Mouse (Mus musculus): ENCODE data around the gene Prdm11. TPM values are rescaled to one million over a fixed set of nuclear protein-coding genes. Genes with fewer than 3 reads are reported as not detected.

Gene Prdm11
- polyA plus RNA-seq (2015; fragmentation: Nextera tagmentation; extraction: Ambion mirVana), result 1.4 and 1.9 TPM in 2 replicates

DNA sequence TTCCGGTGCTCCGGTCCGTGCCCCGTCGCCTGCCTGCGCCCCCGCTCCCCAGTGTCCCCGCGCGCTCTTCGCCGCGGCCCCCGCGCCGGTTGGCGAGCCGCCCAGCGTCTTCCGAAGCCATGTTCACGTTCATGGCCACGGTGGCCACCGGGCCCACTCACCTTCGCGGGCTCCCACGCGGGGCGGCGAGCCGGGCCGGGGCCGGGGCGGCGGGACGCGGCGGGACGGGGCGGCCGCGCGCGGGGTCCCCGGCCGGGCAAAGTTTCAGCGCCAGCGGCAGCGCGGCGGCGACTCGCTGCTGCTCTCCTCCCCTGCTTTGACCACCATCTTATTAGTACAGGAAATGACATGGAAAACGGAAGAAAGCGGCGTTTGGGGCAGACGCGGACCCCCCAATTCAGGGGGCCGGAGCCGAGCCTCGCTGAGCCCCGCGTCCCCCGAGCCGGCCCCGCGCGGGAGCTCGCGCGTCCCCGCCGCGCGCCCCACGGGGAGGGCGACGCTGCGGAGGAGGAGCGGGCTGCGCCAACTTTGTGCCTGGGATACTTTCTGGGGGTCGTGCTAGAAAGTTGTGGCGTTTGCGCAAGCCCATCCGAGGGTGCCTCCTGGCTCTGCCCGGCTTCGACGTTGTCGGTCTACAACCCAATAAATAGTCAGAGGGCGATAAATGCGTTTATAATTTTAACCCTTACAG, at the start of gene Prdm11:
Gene Prdm11, minus strand, starts transcription at position 350 of the 691 bp plus-strand sequence.
- Histone ChIP-seq H3K27me3 (no peaks in the 10 kb centered on the region), H3K9me3 (replicated peaks) (no peaks in the 10 kb centered on the region), H3K4me1 (peaks cover 33% of the 10 kb centered on the region), H3K27ac (peak within 1 kb of the TSS; percentile 91), H3K4me3 (peak within 1 kb of the TSS; percentile 85), H3K9ac (peak within 1 kb of the TSS; percentile 97), H3K4me2 (peak within 1 kb of the TSS; percentile 77), H3K36me3 (ENCODE audit: poor library complexity, severe bottlenecking) (no peaks in the 10 kb centered on the region)
- ATAC-seq, result peak; percentile 40
- under 1% methylated on average over 54 of the region's 90 CpGs for WGBS

DNA sequence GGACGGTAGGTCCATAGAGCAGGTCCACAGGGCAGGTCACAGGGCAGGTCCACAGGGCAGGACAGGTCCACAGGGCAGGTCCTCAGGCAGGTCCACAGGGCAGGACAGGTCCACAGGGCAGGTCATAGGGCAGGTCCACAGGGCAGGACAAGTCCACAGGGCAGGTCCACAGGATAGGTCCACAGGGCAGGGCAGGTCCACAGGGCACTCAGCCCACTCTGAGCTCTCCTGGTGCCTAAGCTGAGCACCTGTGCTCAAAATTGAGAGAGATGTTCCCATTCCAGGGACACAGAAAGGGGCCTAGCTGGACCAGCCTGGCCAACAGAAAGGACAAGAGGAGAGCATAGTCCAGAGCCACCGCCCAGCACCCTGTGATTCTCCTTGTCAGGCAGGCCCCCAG, 46.4 kb upstream of the Prdm11 start:
- no peaks in the 10 kb centered on the region for H3K9me3 ChIP-seq (replicated peaks)
- no peaks in the 10 kb centered on the region for H3K27me3 ChIP-seq
- H3K27ac ChIP-seq, result 0 out of 2 replicates have a peak overlapping the region, but pooled peaks have one; percentile 16
- H3K9ac ChIP-seq, result no peak overlapping the region
- no peak overlapping the region for H3K4me3 ChIP-seq
- H3K36me3 ChIP-seq (ENCODE audit: poor library complexity, severe bottlenecking), result no peaks in the 10 kb centered on the region
- no peak overlapping the region for H3K4me2 ChIP-seq
- WGBS, result 77% methylated on average over 2 of the region's 2 CpGs
- no peak for ATAC-seq
- peaks cover 31% of the 10 kb centered on the region for H3K4me1 ChIP-seq

DNA sequence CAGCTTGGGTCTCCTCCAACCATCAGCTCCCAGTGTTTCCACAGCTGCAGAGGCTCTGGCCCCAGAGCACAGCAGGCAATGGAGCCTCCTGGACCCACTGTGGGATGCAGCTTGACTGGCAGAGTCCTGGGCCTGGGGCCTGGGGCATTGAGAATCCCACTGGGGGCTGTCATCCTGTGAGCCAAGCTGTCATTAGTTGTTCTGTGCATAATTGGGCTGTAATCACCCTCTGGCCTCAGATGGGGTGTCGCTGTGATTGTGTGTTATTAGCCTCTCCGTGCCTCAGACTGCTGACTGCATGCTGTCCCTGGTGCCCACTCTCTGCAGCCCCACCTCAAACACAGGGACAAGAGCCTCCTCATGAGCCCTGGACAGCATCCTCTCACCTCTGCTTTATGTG, 45.7 kb upstream of the Prdm11 start:
- H3K27me3 ChIP-seq, result no peaks in the 10 kb centered on the region
- no peak overlapping the region for H3K4me2 ChIP-seq
- H3K27ac ChIP-seq, result peak overlapping the region; percentile 22; the same call in 1 of the 2 replicates
- H3K4me1 ChIP-seq, result peaks cover 31% of the 10 kb centered on the region
- H3K4me3 ChIP-seq, result no peak overlapping the region
- H3K9ac ChIP-seq, result no peak overlapping the region
- no peaks in the 10 kb centered on the region for H3K9me3 ChIP-seq (replicated peaks)
- ATAC-seq, result peak; percentile 34
- no peaks in the 10 kb centered on the region for H3K36me3 ChIP-seq (ENCODE audit: poor library complexity, severe bottlenecking)
- 20% methylated on average over 2 of the region's 2 CpGs for WGBS

DNA sequence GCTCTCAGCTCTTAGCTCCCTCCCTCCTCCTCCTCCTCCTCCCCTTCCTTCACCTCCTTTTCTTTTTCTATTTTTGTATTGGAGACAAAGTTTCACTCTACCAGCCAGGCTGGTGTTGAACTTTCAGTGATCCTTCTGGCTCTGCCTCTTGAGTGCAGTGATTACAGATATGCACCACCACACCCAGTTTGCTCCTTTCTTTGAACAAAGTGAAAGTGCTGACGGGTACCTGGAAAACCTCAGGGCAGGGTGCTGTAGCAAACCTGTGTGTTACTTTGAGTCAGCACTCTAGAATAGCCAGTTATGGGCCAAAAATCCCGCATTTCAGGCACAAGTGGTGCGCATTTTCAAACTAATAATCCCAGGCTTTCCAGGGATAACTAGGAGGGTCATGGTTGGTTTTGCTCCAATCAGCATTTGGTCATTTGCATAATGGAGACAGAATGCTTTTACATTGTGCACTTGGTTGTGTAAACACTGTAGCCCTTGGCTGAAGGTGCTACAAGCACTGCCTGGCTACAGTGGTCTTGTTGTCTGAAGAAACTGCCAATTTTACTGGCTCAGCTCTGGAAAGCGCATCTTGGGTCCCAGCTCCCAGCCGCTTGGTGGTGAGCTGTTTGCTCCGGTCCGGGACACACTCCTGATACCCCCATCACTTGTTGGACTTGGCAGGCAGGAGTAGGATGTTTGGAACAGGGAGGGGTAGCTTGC, 43.6 kb upstream of the Prdm11 start:
- H3K36me3 ChIP-seq (ENCODE audit: poor library complexity, severe bottlenecking), result no peaks in the 10 kb centered on the region
- ATAC-seq, result peak; percentile 50; the same call in 1 of the 2 replicates
- H3K4me3 ChIP-seq, result no peak overlapping the region
- 63% methylated on average over 7 of the region's 7 CpGs for WGBS
- H3K9ac ChIP-seq, result no peak overlapping the region
- H3K4me2 ChIP-seq, result no peak overlapping the region
- no peaks in the 10 kb centered on the region for H3K9me3 ChIP-seq (replicated peaks)
- no peaks in the 10 kb centered on the region for H3K27me3 ChIP-seq
- peaks cover 44% of the 10 kb centered on the region for H3K4me1 ChIP-seq
- H3K27ac ChIP-seq, result no peak overlapping the region

DNA sequence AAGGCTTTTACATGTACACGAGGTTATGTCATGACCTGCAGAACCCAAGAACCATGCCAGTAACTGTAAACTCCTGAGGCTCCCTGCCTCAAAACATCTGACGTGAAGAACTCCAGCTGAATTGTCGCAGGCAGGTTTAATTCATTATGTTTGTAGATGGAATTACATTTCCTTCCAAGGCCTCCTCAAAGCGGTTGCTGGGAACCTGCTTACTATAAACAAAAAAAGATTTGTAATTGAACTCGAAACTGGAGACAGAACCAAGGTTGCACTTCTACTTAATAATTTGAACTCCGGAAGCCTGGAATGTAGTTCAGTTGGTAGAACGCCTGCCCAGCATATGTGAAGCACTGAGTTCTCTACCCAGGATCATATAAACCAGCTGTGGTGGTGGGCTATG, 42.0 kb upstream of the Prdm11 start:
- no peak for ATAC-seq
- WGBS, result 89% methylated on average over 7 of the region's 7 CpGs
- Histone ChIP-seq H3K9ac (no peak overlapping the region), H3K27me3 (no peaks in the 10 kb centered on the region), H3K4me3 (no peak overlapping the region), H3K36me3 (ENCODE audit: poor library complexity, severe bottlenecking) (no peaks in the 10 kb centered on the region), H3K27ac (no peak overlapping the region), H3K4me2 (no peak overlapping the region), H3K4me1 (peaks cover 48% of the 10 kb centered on the region), H3K9me3 (replicated peaks) (no peaks in the 10 kb centered on the region)

DNA sequence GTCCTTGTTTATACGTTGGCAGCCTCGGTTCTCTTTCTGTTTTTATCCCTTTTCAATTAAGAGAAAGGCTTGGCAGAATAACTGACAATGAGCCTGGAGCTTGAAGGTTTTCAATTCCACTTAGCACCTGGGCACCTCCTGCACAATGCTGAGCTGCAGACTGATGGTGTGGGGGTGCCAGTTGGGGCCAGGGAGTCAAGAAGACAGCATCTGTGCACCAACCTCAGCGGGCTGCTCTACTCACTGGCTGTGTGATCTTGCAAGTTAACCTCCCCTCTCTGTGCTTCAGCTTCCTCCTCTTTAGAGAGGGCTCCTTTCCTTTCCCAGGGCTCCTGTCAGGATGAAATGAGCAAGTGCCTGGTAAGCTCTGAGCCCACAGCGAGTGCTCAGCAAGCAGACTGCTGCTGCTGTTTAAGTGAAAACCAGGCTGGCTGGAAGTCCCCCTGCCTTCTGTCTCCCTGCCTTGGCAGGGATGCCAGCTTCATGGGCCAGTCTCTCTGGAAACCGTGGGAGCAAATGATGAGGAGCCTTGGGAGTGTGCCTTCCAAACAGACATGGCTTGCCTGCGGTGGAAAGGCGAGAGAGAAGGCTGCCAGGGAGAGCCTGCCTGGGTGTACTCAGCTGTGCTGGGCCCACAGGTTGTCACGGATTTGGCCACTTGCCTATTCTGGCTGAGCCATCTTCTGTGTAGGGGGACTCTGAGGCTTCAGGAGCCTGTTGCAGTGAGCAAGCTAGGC, 39.5 kb upstream of the Prdm11 start:
- Histone ChIP-seq H3K4me2 (no peak overlapping the region), H3K9me3 (replicated peaks) (no peaks in the 10 kb centered on the region), H3K27ac (peak overlapping the region; percentile 19), H3K9ac (no peak overlapping the region), H3K4me1 (peaks cover 42% of the 10 kb centered on the region), H3K4me3 (no peak overlapping the region), H3K27me3 (no peaks in the 10 kb centered on the region), H3K36me3 (ENCODE audit: poor library complexity, severe bottlenecking) (no peaks in the 10 kb centered on the region)
- peak; percentile 39; the same call in 1 of the 2 replicates for ATAC-seq
- WGBS, result 61% methylated on average over 8 of the region's 8 CpGs

DNA sequence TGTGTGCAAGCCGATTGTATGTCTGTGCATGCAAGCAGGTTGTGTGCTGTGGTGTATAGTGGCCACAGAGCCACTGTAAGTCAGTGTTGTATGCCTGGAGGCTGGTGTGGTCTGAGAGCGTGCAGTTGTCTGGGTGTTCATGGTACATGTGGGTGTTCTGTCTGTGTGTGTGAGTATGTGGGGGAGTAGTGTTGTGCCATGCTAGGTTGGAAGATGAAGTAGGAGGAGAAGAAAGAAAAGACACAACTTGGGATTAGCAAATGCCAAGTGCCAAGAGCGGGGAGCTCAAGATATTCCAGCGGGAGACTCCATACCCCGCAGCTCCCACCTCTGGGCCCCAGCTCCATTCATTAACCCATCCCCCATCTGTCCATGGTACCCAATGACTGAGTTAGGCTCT, 38.5 kb upstream of the Prdm11 start:
- Histone ChIP-seq H3K4me3 (no peak overlapping the region), H3K4me1 (peaks cover 32% of the 10 kb centered on the region), H3K9ac (no peak overlapping the region), H3K4me2 (no peak overlapping the region), H3K9me3 (replicated peaks) (no peaks in the 10 kb centered on the region), H3K27ac (no peak overlapping the region), H3K27me3 (no peaks in the 10 kb centered on the region), H3K36me3 (ENCODE audit: poor library complexity, severe bottlenecking) (no peaks in the 10 kb centered on the region)
- 81% methylated on average over 5 of the region's 5 CpGs for WGBS
- ATAC-seq, result no peak

DNA sequence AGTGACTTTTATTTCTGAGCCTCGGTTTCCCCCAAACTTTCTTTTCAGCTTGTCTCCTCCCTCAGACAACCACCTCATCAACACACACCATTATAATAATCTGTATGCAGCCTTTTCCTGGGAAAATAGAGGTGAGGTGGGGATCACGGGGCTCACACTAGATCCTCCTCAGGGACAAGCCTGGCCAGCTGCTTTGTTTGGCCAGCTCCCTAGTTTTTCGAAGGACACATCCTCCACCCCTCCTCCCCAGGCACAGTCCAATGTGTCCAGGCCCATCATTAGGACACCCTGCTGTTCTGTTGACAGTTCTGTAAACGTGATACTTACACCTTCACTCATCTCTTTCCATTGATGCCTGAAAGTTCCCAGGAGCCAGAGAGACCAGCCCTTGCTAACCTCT, 37.4 kb upstream of the Prdm11 start:
- Histone ChIP-seq H3K9me3 (replicated peaks) (no peaks in the 10 kb centered on the region), H3K4me3 (no peak overlapping the region), H3K4me2 (no peak overlapping the region), H3K27ac (no peak overlapping the region), H3K27me3 (no peaks in the 10 kb centered on the region), H3K4me1 (peaks cover 30% of the 10 kb centered on the region), H3K36me3 (ENCODE audit: poor library complexity, severe bottlenecking) (no peaks in the 10 kb centered on the region), H3K9ac (no peak overlapping the region)
- 52% methylated on average over 4 of the region's 4 CpGs for WGBS
- ATAC-seq, result no peak

DNA sequence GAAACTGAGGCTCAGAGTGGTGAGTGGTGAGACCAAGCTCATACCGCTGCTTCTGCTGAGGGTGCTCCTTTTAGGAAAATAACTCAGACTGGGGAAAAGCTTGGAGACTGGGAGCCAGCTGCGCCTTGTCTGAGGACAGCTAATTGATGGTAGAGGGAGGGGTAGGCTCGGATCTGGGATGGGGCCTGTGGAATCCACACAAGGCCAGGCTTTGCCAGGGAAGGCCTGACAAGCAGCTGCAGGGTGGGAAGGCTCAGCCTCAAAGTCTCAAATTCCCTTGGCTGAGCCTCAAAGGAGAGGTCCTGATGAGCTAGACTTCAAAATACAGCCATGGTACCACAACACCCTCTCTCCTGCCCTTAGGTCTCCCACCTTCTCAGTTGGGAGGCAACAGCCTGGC, 36.9 kb upstream of the Prdm11 start:
- Histone ChIP-seq H3K36me3 (ENCODE audit: poor library complexity, severe bottlenecking) (no peaks in the 10 kb centered on the region), H3K4me3 (no peak overlapping the region), H3K27me3 (no peaks in the 10 kb centered on the region), H3K4me1 (peaks cover 30% of the 10 kb centered on the region), H3K9ac (no peak overlapping the region), H3K27ac (no peak overlapping the region), H3K4me2 (no peak overlapping the region), H3K9me3 (replicated peaks) (no peaks in the 10 kb centered on the region)
- peak; percentile 41; the same call in 1 of the 2 replicates for ATAC-seq
- WGBS, result 50% methylated on average over 3 of the region's 3 CpGs

DNA sequence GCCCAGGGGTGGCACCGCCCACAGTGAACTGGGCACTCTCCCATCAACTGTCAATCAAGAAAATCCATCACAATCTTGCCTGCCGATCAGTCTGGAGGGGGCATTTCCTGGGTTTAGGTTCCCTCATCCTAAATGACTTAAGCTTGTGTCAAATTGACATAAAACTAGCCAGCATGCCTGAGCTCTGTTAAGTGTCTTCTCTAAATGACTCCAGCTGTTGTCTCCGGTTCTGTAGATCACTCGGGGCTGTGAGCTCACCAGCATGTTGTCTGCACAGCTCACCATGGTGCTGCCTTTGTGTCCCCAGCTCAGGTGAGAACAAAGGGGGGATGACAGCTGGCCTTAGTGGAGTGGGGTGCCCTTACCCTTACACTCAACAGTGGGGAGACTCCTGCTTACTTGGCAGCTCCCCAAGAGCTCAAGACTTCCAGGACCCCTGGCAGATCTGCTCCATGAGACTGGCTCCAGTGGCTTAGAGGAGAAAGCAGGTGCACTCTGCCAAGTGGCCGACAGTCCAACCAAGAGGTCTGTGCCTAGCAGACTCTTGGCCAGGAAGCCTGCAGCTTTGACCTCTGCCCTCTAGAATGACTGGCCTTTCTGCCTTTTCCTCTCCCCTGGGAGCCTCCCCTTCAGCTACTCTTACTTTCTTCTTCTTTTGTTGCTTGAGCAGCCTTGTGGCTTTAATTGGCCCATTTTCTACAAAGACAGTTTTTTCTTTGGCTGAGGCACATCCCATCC, 35.1 kb upstream of the Prdm11 start:
- Histone ChIP-seq H3K9ac (no peak overlapping the region), H3K27me3 (no peaks in the 10 kb centered on the region), H3K27ac (no peak overlapping the region), H3K9me3 (replicated peaks) (no peaks in the 10 kb centered on the region), H3K4me3 (no peak overlapping the region), H3K4me2 (no peak overlapping the region), H3K36me3 (ENCODE audit: poor library complexity, severe bottlenecking) (no peaks in the 10 kb centered on the region), H3K4me1 (peaks cover 30% of the 10 kb centered on the region)
- 67% methylated on average over 5 of the region's 5 CpGs for WGBS
- ATAC-seq, result no peak

DNA sequence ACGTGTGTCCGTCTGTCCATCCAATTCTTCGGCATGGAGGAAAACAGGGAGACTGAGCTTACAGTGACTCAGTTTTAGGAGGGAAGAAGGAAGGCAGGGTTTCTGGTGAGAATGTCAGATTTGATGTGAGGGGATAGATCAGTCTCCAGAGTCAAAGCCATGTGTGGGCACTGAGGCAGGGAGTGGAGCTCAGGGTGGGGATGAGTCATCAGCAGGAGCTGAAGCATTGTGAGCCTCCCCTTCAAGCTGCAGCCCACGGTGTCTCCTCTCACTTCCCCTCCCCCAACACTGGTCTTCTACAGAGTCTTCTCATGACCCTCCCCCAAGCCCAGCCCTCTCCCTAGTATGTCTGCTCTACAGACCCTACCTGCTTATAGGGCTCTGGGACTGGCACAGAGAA, 33.4 kb upstream of the Prdm11 start:
- Histone ChIP-seq H3K27me3 (no peaks in the 10 kb centered on the region), H3K4me3 (no peak overlapping the region), H3K9me3 (replicated peaks) (no peaks in the 10 kb centered on the region), H3K4me2 (no peak overlapping the region), H3K9ac (no peak overlapping the region), H3K36me3 (ENCODE audit: poor library complexity, severe bottlenecking) (no peaks in the 10 kb centered on the region), H3K27ac (no peak overlapping the region), H3K4me1 (peaks cover 17% of the 10 kb centered on the region)
- WGBS, result 76% methylated on average over 4 of the region's 4 CpGs
- no peak for ATAC-seq
